Mouse (Mus musculus) B cell, adult 62 days (primary cell): ENCODE results near the gene Mcm2. TPM values are rescaled to one million over a fixed set of nuclear protein-coding genes. Genes with fewer than 3 reads are reported as not detected.

Experiments
- total RNA-seq: library from RNA; stranded (reverse); gene quantifications from 4 replicates; pipeline ENCODE4 v1.2.4, GENCODE M21; 2023

The Mcm2 gene
- 55.7 to 63.3 TPM (median 59.8 TPM) in 4 replicates for total RNA-seq

GRCm38 (mm10) chr6:88898534-88899048 is at the start of gene Mcm2:
TSS of gene Mcm2 (minus strand) at chr6:88898780.

GRCm38 (mm10) chr6:88901947-88902820 is 3.6 kb upstream of the Mcm2 start, which contains the start of gene Tpra1:
TSS of gene Tpra1 (plus strand) at chr6:88902251.

GRCm38 (mm10) chr6:88874868-88875508 is 23.6 kb downstream of the Mcm2 start, which contains the start of gene Podxl2:
TSS of gene Podxl2 (minus strand) at chr6:88875044.

GRCm38 (mm10) chr6:88841781-88842689 is 56.5 kb downstream of the Mcm2 start, which contains the start of gene Abtb1:
TSS of gene Abtb1 (minus strand) at chr6:88841984.

Other genes starting within 250 kb of the Mcm2 start
- 0.94 to 1.4 TPM (median 1.1 TPM) in 4 replicates for gene Mgll, start 174.4 kb downstream of the Mcm2 start, total RNA-seq
- gene Abtb1, start 56.8 kb downstream of the Mcm2 start, total RNA-seq, result 32.2 to 49.7 TPM (median 37.6 TPM) in 4 replicates
- 1.0 to 2.5 TPM in 2 of 4 replicates, not detected in the others for gene Podxl2, start 23.7 kb downstream of the Mcm2 start, total RNA-seq
- 63.9 to 85.0 TPM (median 73.3 TPM) in 4 replicates for gene Tpra1, start 3.5 kb upstream of the Mcm2 start, total RNA-seq